Mouse (Mus musculus): Measurements from ENCODE around the gene Gabrb2.

The Gabrb2 gene

GRCm38 (mm10) chr11:42418996-42419782 is at the start of gene Gabrb2:
Gabrb2 (plus strand) TSS chr11:42419757.
- DNase-seq, result peak; percentile 21

GRCm38 (mm10) chr11:42378983-42379382 is 40.6 kb upstream of the Gabrb2 start:
- no peak for DNase-seq

DNA sequence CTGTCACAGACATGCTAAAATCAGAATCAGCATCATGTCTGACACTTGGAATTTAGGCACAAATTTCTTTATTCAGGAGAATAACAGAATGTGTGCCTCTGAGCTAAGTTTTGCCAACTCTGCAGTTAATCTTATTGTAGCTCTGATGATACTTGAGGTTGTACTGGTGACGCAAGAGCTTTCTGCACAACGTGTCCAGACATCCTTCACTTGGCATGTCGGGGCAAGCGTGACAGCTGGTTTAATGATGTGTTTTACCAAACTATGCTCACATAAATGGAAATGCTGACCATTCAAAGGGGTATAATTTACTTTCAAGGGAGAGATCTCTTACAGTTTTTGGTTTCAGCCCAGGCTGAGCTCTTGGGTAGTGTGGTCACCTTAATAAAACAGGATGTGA is 33.1 kb upstream of the Gabrb2 start:
- DNase-seq, result no peak

GRCm38 (mm10) chr11:42390682-42391290 is 28.8 kb upstream of the Gabrb2 start:
- no peak for DNase-seq

DNA sequence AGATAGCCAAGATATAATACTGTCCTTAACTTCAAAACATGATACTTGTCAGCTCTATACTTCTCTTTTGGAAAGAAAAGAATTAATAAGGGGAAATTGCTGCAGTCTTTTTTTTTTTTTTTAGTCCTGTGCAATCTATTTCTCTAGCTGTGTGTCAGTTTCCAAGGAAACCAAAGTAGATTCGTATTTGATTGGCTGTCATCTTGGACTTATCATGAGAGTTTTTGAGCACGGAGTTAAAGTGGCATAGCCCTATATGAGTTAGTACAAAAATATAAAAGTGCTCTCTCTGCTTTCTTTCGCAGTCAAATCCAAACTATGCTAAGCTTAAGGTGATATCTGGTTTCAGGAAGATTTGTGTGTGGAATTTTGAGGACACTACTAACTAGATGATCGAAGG is 26.1 kb upstream of the Gabrb2 start:
- no peak for DNase-seq

GRCm38 (mm10) chr11:42419791-42420633 is 455 bp downstream of the Gabrb2 start:
- DNase-seq, result peak; percentile 73

DNA sequence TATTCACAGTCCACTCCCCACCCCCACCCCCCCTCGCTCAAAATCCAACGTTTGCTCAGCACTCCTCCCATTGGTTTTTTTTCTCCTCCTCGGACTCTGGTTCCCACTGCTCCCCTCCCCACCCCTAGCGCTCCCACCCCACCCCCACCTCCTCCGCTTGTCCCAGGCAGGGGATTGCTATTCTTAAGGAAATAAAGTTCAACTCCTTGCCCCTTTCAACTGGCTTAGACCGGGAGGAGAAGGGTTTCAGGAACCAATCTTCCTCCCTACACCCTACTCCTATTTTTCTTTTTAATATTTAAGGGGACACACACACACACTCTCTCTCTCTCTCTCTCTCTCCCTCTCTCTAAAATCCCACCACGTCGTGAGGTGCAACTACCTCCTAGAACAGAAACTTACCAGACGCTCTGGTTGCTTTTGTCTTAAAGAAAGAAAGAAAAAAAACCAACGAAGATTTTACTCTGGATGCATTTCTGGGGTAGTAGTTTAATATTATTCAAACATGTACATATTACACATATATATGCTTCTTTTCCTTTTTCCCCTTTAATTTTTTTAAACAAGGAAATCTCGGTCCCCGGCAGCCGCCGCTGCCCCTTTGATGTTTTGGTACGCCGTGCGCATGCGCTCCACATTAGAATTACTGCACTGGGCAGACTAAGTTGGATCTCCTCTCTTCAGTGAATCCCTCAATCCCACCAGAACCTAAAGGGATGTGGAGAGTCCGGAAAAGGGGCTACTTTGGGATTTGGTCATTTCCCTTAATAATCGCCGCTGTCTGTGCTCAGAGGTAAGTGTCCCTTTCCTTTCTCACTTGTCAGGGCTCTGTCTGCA is 1.3 kb downstream of the Gabrb2 start:
- DNase-seq, result peak; percentile 75

DNA sequence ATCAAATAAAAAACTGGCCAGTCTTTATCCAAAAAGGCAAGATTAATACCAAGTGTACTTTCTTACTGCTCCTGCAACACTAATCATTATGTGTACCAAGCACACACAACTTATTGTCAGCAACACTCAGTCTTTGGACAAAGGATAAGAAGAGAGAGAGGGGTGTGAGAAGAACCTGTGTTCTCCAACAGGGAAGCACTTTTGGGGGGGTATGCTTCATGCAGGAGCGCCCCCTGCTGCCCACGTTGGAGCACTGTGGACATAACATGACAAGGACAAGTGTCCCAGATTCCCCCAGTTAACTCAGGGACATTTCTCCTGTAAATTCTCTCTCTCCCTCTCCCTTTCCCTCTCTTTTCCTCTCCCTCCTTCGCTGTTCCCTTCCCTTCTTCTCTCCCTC is 3.7 kb downstream of the Gabrb2 start:
- DNase-seq, result peak; percentile 73

GRCm38 (mm10) chr11:42431495-42431894 is 11.9 kb downstream of the Gabrb2 start:
- DNase-seq, result no peak

DNA sequence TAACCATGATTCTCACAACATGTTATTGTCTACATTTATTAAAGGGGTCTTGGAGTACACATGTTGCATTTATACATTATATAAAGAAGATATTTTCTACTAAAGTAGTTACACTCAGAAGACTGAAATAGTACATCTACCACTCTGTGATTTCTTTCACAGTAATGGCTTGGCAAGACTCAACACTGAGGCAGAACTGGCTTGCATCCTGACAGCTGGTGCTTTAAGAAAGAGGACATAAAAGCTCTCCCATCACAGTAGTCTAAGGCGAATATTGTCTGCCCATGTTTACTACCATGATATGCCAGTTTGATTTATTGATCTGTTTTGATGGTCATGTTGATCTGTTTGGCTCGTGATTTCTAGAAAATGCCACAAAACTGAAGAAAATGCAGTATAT is 19.4 kb downstream of the Gabrb2 start:
- no peak for DNase-seq

GRCm38 (mm10) chr11:42443641-42444040 is 24.1 kb downstream of the Gabrb2 start:
- DNase-seq, result no peak

DNA sequence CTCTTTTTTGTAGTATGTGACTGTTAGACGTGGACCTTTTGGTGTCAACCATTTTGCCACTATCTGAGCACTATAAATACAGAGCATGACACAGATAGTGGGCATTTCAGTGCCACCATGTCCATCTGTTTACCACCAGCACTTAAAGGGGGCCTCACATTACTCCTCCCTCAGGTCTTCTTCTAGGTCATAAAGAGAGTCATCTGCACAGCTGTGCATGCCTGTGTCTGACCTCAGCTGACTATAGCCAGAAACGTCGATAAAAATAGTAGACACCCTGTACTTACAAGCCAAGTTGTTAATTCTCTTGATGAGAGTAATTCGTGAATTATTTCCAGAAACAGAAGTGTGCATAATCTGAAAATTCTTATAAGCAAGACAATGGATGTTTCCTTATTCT is 29.4 kb downstream of the Gabrb2 start:
- DNase-seq, result no peak

GRCm38 (mm10) chr11:42464136-42464535 is 44.6 kb downstream of the Gabrb2 start:
- no peak for DNase-seq

GRCm38 (mm10) chr11:42468381-42468780 is 48.8 kb downstream of the Gabrb2 start:
- no peak for DNase-seq

GRCm38 (mm10) chr11:42474523-42474922 is 55.0 kb downstream of the Gabrb2 start:
- DNase-seq, result no peak

DNA sequence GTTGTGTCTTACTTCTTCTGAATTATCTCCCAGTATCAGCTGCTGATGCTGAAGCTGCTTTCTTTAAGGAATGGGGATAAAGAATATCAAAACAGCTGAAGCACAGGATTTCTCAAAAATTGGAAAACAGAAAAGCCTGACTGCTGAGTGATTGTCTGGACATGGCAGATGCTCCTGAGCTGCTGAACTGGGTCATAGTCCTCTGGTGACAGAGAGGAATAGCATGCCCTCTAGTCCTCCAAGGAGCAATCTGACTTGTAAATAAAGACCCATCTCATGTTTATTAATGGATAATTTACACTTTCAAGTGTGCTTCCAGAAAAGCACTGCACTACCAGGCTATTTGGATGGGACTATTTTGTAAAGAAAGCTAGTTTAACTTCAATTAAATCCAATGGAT is 68.1 kb downstream of the Gabrb2 start:
- no peak for DNase-seq

DNA sequence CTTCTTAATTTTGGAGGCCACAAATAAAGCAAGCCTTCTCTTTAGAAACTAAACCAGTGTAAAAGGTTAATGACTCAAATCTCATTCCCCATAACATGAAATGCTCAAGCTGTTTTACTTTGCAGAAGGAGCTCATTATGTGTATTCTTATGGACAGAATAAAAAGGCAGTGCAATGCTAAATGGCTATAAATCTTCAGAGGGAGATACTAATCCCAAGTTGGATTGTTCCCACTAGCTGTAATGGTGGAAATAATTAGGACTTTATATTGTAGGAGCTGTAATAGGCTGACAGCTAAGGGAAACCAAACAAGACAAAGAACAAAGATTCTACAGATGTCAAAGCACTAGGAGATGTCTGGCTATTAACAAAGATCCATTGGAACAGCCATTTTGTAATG is 81.6 kb downstream of the Gabrb2 start:
- no peak for DNase-seq

DNA sequence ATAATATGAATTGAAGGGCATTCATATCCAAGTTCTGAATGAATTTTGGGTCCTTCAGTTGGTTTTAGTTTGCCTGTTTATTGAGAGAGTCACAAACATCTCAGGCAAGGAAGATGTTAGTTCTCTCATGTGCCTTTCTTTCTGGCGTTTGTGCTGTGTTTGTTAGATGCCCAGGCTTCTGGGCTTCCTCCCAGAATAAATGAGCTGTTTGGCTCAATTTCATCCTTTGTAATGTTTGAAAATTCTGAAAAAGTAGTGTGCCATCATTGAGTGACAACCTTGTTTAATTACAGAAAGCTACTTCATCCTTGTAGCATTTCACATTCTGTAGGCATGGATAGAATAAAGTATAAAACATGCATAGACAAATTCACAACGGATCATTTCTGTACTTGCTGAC is 85.9 kb downstream of the Gabrb2 start:
- DNase-seq, result no peak

- no peak for DNase-seq
Measured at GRCm38 (mm10) chr11:42505911-42506310, 86.4 kb downstream of the Gabrb2 start.

DNA sequence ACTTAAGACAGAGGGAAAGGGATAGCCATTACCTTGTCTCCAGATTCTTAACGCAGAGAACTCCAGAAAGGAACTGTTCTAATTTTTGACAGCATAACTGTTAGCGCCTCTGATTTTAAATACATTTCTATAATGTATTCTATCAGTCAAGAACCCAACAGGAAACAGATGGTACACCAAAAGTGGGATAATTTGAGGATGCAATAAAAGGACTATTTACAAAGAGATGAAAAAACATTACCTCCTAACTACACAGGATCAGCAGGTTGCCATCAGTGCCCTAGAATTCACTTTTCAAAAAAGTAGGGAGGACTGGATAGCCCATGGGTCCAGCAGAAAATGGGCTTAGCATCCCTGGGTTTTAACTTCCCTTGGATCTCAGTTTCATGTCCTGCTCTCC is 102.4 kb downstream of the Gabrb2 start:
- DNase-seq, result no peak

DNA sequence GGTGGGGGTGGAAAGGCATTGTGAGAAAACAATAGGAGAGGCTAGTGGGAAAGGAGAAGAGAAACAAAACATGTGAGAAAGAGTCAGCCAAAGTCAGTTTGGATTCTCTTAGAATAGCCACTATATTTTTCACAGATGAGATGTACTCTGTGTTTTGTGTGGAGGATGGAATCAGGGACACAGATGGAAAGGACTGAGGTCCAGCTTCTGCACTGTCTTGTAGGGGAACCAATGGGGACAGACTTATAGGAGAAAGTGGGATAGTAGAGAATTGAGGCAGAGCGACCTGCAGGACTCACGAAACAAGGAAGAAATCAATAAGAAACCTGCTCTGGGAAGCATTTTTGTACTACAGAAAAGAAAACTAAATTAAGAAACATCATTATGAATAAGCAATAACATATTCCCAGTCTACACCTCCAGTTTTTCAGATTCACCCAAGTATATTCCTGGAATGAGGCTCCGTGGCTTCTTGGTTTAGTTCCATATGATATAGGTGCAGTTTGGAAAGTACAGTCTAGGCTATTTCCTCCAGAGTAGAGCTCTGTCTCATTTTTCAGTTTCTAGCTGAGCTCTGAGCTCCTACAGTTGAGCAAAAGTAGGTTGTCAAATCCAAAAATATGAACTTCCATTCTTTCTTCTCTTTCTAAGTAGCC is 108.8 kb downstream of the Gabrb2 start:
- no peak for DNase-seq

- no peak for DNase-seq
Measured at GRCm38 (mm10) chr11:42532577-42532976, 113.0 kb downstream of the Gabrb2 start.

Data from retina, postnatal 1 day (tissue).